In genomic region chr1:190978001-190978400, GRCm38 (mm10) we compare ENCODE assay signal across 10 mouse cellular contexts. TPM values are rescaled to one million over a fixed set of nuclear protein-coding genes. Genes with fewer than 3 reads are reported as not detected.
A peak's percentile ranks its signal among the peaks of the same experiment; 100 is the strongest.
DNase-seq lines count a peak whose midpoint lies in the region; ATAC-seq and TF ChIP-seq lines count a peak whose summit lies in the region.
"Had no signal": no experiment of that assay in that cellular context is flagged by ENCODE, and none has a peak within 500 bp of the region (broad histone marks: within the 10 kb centered on the region; RNA-seq: fewer than 3 reads in every experiment).

No protein-coding gene starts in this region.

- H3K4me2 ChIP-seq in heart, embryonic 13.5 days = peak overlapping the region; percentile 99
- H3K4me2 ChIP-seq in forebrain, embryonic 12.5 days = peak overlapping the region; percentile 98
- H3K4me2 ChIP-seq in liver, embryonic 16.5 days (ENCODE audit: low read depth, low read length) = peak overlapping the region; percentile 53

- no peak for ATAC-seq in heart, embryonic 13.5 days (ENCODE audit: extremely low read depth, insufficient number of reproducible peaks, low FRiP score, low TSS enrichment)
- peak; percentile 3 for ATAC-seq in forebrain, embryonic 12.5 days (ENCODE audit: low FRiP score)
- no peak for ATAC-seq in liver, embryonic 16.5 days (ENCODE audit: low read depth)

- peak overlapping the region; percentile 82 for H3K4me3 ChIP-seq in heart, embryonic 13.5 days
- H3K4me3 ChIP-seq in ES-Bruce4 (ENCODE audit: low read depth, low read length) = peak overlapping the region; percentile 57
- H3K4me3 ChIP-seq in forebrain, embryonic 12.5 days (replicated peaks) = peak overlapping the region; percentile 70
- peak overlapping the region; percentile 49 for H3K4me3 ChIP-seq in liver, embryonic 16.5 days (ENCODE audit: low read depth, low read length)

- peak overlapping the region; percentile 97 for H3K9ac ChIP-seq in heart, embryonic 13.5 days
- H3K9ac ChIP-seq in ES-Bruce4 (ENCODE audit: low read depth, poor library complexity, severe bottlenecking) = peak overlapping the region; percentile 63
- H3K9ac ChIP-seq in forebrain, embryonic 12.5 days = peak overlapping the region; percentile 90
- H3K9ac ChIP-seq in liver, embryonic 16.5 days (ENCODE audit: low read depth, low read length) = no peak overlapping the region

- no peaks in the 10 kb centered on the region for H3K9me3 ChIP-seq in heart, embryonic 13.5 days
- no peaks in the 10 kb centered on the region for H3K9me3 ChIP-seq in ES-Bruce4 (replicated peaks; ENCODE audit: control insufficient read depth, insufficient read depth, low read length, poor library complexity, severe bottlenecking)
- no peaks in the 10 kb centered on the region for H3K9me3 ChIP-seq in forebrain, embryonic 12.5 days
- no peaks in the 10 kb centered on the region for H3K9me3 ChIP-seq in liver, embryonic 16.5 days (replicated peaks; ENCODE audit: control insufficient read depth, low read length)
- H3K9me3 ChIP-seq: G1E had no signal

- peak overlapping the region; percentile 96 for H3K27ac ChIP-seq in heart, embryonic 13.5 days (replicated peaks)
- H3K27ac ChIP-seq in ES-Bruce4 (ENCODE audit: insufficient read depth, low read length) = no peak overlapping the region
- H3K27ac ChIP-seq in forebrain, embryonic 12.5 days = peak overlapping the region; percentile 95
- H3K27ac ChIP-seq in liver, embryonic 16.5 days (ENCODE audit: low read length) = no peak overlapping the region
- H3K27ac ChIP-seq: macrophage had no signal

- peaks cover 70% of the 10 kb centered on the region for H3K4me1 ChIP-seq in heart, embryonic 13.5 days
- H3K4me1 ChIP-seq in ES-Bruce4 (ENCODE audit: control insufficient read depth, insufficient read depth, low read length) = no peaks in the 10 kb centered on the region
- H3K4me1 ChIP-seq in forebrain, embryonic 12.5 days = peaks cover 37% of the 10 kb centered on the region
- peaks cover 5% of the 10 kb centered on the region for H3K4me1 ChIP-seq in liver, embryonic 16.5 days (ENCODE audit: control insufficient read depth, low read depth, low read length)

- TF ChIP-seq EP300 in ES-Bruce4 (IDR thresholded peaks at IDR 0.05; ENCODE audit: insufficient read depth, low read depth, low read length) = no peak

- TF ChIP-seq CTCF in ES-Bruce4 (IDR thresholded peaks at IDR 0.05; ENCODE audit: low read depth, low read length) = no peak

- no peaks in the 10 kb centered on the region for H3K27me3 ChIP-seq in heart, embryonic 13.5 days (replicated peaks)
- no peaks in the 10 kb centered on the region for H3K27me3 ChIP-seq in ES-Bruce4 (ENCODE audit: control insufficient read depth, insufficient read depth, low read length, poor library complexity, severe bottlenecking)
- no peaks in the 10 kb centered on the region for H3K27me3 ChIP-seq in forebrain, embryonic 12.5 days
- peaks cover 57% of the 10 kb centered on the region for H3K27me3 ChIP-seq in liver, embryonic 16.5 days (ENCODE audit: control insufficient read depth, insufficient read depth, low read depth, low read length)

- WGBS in heart, embryonic 13.5 days = 4% methylated on average over 22 of the region's 22 CpGs
- WGBS in forebrain, embryonic 12.5 days = 1% methylated on average over 22 of the region's 22 CpGs
- WGBS in liver, embryonic 16.5 days (ENCODE audit: insufficient replicate concordance) = 4% methylated on average over 22 of the region's 22 CpGs

- peaks cover 33% of the 10 kb centered on the region for H3K36me3 ChIP-seq in heart, embryonic 13.5 days
- H3K36me3 ChIP-seq in ES-Bruce4 (ENCODE audit: control insufficient read depth, insufficient read depth, low read length, poor library complexity, severe bottlenecking) = no peaks in the 10 kb centered on the region
- peaks cover 23% of the 10 kb centered on the region for H3K36me3 ChIP-seq in forebrain, embryonic 12.5 days (replicated peaks)
- H3K36me3 ChIP-seq in liver, embryonic 16.5 days (ENCODE audit: control insufficient read depth, insufficient read depth) = no peaks in the 10 kb centered on the region
- H3K36me3 ChIP-seq: G1E had no signal

- no peak for TF ChIP-seq POLR2A in ES-Bruce4 (IDR thresholded peaks at IDR 0.05; ENCODE audit: insufficient read depth, low read length)

- DNase-seq in heart, adult 9 months (ENCODE audit: low spot score in 2 of 2) = no peak
- no peak for DNase-seq in urinary bladder, postnatal 4 days (ENCODE audit: low spot score in 2 of 2)
- DNase-seq in thymus, postnatal 0 days (ENCODE audit: low spot score) = no peak
- DNase-seq in cerebellum, adult 11 months = no peak

RNA-seq across cellular contexts. Expression of gene Vash2, which starts 1.1 kb away (rescaled TPM):
- polyA plus RNA-seq in heart, embryonic 13.5 days (2015; fragmentation: Nextera tagmentation; extraction: Ambion mirVana) = 46.2 and 47.6 TPM in 2 replicates
- 4.2 and 4.7 TPM in 2 replicates for polyA plus RNA-seq in ES-Bruce4 (2011; ENCODE audit: insufficient read depth, insufficient read length, low read depth, missing spikeins)
- 65.0 and 65.5 TPM in 2 replicates for polyA plus RNA-seq in forebrain, embryonic 12.5 days (2016; fragmentation: Nextera tagmentation; extraction: Ambion mirVana)
- 0.85 and 0.94 TPM in 2 replicates for polyA plus RNA-seq in liver, embryonic 16.5 days (2015; fragmentation: Nextera tagmentation; extraction: Ambion mirVana)
- 7.4 and 8.9 TPM in 2 replicates for polyA plus RNA-seq in thymus, postnatal 0 days (2015; fragmentation: Nextera tagmentation; extraction: Ambion mirVana)
- polyA plus RNA-seq: G1E had no signal

RNA-seq across cellular contexts. Expression of gene Flvcr1, which starts 48.0 kb away (rescaled TPM):
- 2.6 and 3.1 TPM in 2 replicates for polyA plus RNA-seq in heart, embryonic 13.5 days (2015; fragmentation: Nextera tagmentation; extraction: Ambion mirVana)
- 8.3 and 10.0 TPM in 2 replicates for polyA plus RNA-seq in ES-Bruce4 (2011; ENCODE audit: insufficient read depth, insufficient read length, low read depth, missing spikeins)
- polyA plus RNA-seq in forebrain, embryonic 12.5 days (2016; fragmentation: Nextera tagmentation; extraction: Ambion mirVana) = 9.7 and 11.5 TPM in 2 replicates
- polyA plus RNA-seq in liver, embryonic 16.5 days (2015; fragmentation: Nextera tagmentation; extraction: Ambion mirVana) = 2.1 and 2.2 TPM in 2 replicates
- 9.3 and 13.5 TPM in 2 replicates for polyA plus RNA-seq in thymus, postnatal 0 days (2015; fragmentation: Nextera tagmentation; extraction: Ambion mirVana)

RNA-seq across cellular contexts. Expression of gene Angel2, which starts 53.1 kb away (rescaled TPM):
- polyA plus RNA-seq in heart, embryonic 13.5 days (2015; fragmentation: Nextera tagmentation; extraction: Ambion mirVana) = 27.6 and 28.6 TPM in 2 replicates
- polyA plus RNA-seq in ES-Bruce4 (2011; ENCODE audit: insufficient read depth, insufficient read length, low read depth, missing spikeins) = 19.7 and 20.8 TPM in 2 replicates
- 63.7 and 65.3 TPM in 2 replicates for polyA plus RNA-seq in forebrain, embryonic 12.5 days (2016; fragmentation: Nextera tagmentation; extraction: Ambion mirVana)
- 11.3 and 11.6 TPM in 2 replicates for polyA plus RNA-seq in liver, embryonic 16.5 days (2015; fragmentation: Nextera tagmentation; extraction: Ambion mirVana)
- 59.4 and 63.9 TPM in 2 replicates for polyA plus RNA-seq in thymus, postnatal 0 days (2015; fragmentation: Nextera tagmentation; extraction: Ambion mirVana)

RNA-seq across cellular contexts. Expression of gene Spata45, which starts 58.4 kb away (rescaled TPM):
- not detected in 2 replicates for polyA plus RNA-seq in heart, embryonic 13.5 days (2015; fragmentation: Nextera tagmentation; extraction: Ambion mirVana)
- not detected in 2 replicates for polyA plus RNA-seq in ES-Bruce4 (2011; ENCODE audit: insufficient read depth, insufficient read length, low read depth, missing spikeins)
- polyA plus RNA-seq in forebrain, embryonic 12.5 days (2016; fragmentation: Nextera tagmentation; extraction: Ambion mirVana) = not detected in 2 replicates
- not detected in 2 replicates for polyA plus RNA-seq in liver, embryonic 16.5 days (2015; fragmentation: Nextera tagmentation; extraction: Ambion mirVana)
- polyA plus RNA-seq in thymus, postnatal 0 days (2015; fragmentation: Nextera tagmentation; extraction: Ambion mirVana) = not detected in 2 replicates
- polyA plus RNA-seq: G1E, macrophage had no signal

Comparison
In these comparisons a context has a peak if more than half of its experiments do, and no peak if none do; other contexts are left out.
1. H3K27ac ChIP-seq: peak in heart, embryonic 13.5 days (single experiment) and forebrain, embryonic 12.5 days (single experiment); none in ES-Bruce4 (single experiment) and liver, embryonic 16.5 days (single experiment).
2. Peak in every context shown above with its lines, with median percentiles within 50 percentile points of each other: H3K4me2 ChIP-seq and H3K4me3 ChIP-seq.